Mouse (Mus musculus): ENCODE results near the gene Ripor3. TPM values are rescaled to one million over a fixed set of nuclear protein-coding genes. Genes with fewer than 3 reads are reported as not detected.
A peak's percentile ranks its signal among the peaks of the same experiment; 100 is the strongest.

The Ripor3 gene
- total RNA-seq, 2 experiments from 2014 or later = 3.2 to 4.6 TPM

DNA sequence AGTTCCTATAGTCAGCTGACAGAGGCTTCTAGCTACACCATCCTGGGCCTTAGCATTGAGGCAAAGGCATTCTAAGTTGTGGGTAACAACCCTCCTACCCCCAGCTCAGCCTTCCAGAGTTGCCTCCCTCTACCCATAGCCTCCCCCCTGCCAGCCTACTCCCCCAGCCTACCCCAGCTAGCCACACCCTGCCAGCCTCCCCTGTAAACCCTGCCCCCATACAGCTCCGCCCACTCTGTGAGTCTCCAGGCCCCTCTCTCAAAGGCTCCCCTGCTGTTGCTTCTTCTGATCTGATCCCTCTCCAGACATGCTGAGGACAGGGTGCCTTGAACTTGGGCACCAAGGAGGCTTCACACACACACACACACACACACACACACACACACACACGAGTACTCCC is 21.4 kb upstream of the Ripor3 start:
- no peak for DNase-seq

DNA sequence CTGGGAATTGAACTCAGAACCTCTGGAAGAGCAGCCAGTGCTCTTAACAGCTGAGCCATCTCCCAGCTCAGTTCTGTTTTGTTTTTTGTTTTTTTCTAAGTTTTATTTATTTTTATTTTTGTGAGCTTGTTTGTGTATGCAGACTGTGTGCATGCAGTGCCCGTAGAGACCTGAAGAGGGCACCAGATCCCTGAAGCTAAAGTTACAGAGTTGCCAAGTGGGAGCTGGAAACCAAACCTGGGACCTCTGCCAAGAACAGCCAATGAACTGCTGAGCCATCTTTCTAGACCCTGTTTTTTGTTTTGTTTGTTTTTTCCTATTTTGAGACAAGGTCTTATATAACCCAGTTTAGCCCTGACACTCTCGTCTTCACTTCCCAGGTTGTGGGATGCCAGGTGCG is 18.0 kb upstream of the Ripor3 start:
- no peak for DNase-seq

DNA sequence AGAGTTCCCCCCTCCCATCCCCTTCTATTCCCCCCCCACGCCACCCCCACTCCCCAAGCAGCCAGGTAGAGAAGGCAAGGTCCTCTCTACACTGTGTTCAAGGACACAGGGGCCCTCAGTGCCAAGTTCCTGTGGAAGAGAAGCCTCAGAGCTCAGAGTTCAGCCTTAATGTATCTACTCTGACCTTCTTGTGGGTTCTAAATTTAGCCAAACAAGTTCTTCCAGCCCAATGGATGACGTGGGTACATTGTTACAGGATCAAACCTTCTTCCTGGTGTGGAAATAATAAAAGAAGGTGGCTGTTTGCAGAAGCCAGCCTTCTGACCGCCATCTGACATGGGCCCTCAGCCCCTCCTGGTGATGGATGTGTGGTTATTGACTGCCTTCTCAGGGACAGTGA is 16.0 kb upstream of the Ripor3 start:
- no peak for DNase-seq

DNA sequence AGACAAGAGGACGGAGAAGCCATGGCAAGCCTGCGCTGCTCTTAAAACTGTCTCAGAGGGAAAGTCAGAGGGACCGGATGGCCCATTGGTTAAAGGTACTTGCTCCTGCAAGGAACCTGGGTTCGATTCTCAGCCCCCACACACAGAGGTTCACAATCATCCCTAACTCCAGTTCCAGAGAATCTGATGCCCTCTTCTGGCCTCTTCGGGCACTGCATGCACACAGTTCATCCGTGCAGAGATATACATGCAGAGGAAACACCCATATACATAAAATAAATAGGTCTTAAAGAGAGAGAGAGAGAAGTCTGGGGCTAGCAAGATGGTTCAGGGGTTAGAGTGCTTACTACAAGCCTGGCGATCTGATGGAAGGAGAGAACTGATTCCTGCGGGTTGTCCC is 15.5 kb upstream of the Ripor3 start:
- no peak for DNase-seq

DNA sequence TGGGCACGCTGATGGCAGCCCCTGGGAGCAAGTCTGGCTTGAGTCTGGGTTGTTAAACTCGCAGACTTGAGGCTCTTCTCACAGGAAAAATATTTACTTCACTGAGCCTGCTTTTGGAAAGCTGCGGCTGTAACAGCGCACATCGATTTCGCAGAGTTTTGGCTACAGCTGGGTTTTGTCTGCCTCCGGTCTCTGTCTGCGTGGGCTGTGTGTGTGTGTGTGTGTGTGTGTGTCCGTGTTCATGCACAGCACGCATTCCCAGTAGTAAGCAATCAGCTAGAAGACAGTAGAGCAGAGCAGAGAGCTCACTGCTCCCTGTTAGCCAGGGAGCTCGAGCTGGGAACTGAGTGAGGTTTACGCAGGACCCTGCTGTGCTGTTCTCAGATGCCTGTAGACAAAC is 14.8 kb upstream of the Ripor3 start:
- DNase-seq = no peak

DNA sequence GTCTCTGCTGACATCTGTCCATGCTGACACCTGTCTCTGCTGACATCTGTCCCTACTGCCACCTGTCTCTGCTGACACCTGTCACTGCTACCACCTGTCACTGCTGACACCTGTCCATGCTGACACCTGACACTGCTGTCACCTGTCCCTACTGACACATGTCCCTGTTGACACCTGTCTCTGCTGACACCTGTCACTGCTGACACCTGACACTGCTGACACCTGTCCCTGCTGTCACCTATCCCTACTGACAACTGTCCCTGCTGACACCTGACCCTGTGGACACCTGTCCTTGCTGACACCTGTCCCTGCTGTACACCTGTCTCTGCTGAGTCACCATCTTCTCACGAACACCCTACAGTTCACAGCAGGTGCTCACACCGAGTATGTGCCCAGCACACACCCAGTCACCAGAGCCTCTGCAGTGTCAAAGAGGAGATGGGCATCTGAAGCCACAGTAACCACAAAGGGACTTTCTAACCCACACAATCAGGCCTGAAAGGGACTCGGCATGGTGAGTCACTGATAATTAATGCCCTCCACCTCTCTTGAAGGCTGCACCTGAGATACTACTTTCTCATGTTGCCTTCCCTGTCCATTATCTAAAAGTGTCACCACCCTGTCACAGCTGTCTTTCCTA is 13.5 kb upstream of the Ripor3 start:
- no peak for DNase-seq

DNA sequence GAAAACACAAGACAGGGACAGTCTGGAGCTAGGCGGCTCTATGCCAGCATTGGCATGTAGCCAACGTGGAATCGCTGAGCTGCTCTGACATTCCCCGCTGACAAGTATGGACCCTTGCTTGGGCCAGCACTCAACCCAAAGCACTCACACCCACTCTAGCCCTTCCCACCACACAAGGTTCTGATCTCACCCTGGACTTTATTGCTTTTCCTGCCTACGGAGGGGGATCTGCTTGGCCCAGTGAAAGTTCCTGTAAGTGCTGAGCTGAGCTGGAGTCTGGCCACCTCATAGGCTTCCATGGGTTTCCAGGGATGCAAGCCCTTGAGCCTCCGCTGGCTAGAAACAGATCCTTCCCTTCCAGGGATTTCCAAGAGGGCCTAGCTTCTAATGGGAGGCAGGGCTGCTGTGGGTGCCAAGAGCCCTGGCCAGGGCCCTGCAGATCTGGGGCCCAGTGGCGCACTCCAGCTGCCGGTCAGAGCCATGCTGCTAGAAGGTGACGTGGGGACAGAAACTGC is 8.8 kb upstream of the Ripor3 start:
- DNase-seq = peak; percentile 78

DNA sequence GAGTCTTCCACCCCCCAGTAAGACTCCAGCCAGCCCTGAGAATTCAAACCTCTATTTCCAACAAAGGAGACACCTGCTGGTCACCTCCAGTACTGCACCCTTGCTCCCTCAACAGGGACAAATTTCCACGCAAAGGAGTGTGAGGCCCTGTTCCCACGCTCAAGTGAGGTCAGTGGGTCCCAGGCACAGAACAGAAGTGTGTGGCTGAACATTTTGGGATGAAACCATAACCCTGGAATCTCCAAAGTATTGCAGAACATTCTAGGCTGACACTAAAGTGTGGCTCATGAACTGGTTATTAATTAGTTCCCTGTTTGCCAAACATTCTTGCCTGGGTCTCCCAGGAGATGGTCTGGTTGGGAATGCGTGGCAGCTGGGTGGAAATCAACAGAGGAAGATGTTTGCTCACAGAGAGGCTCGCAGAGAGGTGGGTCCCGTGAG is 6.6 kb upstream of the Ripor3 start:
- DNase-seq = peak; percentile 85

DNA sequence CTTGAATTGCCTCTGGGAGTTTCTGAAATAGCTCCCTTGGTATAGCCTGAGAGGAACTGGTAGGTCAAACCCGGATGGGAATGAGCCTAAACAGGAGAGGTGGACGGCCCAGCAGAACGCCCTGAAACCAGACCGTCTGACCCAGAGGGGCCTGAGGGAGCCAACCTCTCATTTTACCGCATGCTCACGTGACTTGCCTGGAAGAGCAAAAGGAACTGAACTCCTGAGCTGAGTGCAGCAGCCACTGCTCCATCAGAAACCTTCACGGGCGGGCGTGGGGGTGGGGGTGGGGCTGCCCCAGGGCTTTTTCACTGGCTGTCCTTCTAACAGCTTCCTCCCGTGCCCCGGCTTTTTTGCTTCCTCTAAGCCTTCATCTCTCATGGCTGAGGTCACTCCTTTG is 475 bp upstream of the Ripor3 start:
- no peak for DNase-seq

DNA sequence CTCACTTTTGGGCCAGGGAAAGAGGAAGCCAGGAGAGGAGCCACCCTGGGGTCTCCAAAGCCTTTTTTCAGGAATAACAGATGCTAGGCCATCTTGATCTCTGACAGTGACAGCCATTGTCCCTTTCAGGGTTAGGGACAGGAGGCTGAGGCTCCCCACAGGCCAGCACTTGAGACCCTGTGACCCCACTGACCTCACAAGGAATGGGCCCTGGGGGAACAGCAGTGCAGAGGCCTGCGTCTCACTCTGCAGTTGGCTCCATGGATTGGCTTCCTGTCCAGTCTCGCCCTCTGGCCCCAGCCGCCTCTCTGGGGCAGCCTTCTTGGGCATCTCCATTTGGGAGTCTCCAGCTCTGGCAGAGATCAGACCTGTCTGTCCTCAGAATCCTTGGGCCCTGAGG is 2.3 kb downstream of the Ripor3 start:
- no peak for DNase-seq

DNA sequence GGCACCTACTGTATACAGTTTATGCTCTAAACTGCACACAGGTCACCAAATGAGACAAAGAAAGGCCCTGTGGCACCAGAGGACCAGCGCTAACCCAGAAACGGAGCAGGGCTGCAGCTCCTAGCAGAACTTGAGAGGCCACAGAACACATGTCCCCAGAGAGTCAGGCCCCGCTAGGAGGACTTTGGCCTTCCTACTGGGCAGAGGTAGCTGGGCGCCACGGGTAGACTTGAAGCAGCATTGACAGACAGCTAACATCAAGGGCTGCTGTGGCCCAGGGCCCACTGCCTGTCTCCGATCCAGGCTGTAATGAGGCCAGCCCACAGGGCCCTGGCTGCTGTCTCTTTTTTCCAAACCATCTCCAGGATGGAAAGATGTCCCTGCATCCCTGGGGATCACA is 3.9 kb downstream of the Ripor3 start:
- no peak for DNase-seq

DNA sequence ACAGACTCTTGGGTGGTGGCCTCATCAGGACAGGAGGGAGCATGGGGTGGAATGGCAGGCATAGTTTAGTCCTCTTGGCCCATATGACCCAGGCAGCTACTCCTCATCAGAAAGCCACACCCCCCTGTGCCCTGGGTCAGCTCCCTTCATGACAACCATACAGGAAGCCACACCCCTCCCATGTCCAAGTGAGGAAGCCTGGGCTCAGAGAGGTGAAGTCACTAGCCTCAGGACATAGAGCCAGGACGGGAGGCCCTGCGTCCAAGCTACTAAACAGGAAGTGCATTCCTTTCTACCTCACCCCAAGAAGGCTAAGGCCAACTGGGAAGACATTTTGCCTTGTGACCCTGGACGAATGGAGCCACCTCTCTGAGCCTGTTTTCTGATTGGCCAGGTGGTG is 4.8 kb downstream of the Ripor3 start:
- DNase-seq = no peak

DNA sequence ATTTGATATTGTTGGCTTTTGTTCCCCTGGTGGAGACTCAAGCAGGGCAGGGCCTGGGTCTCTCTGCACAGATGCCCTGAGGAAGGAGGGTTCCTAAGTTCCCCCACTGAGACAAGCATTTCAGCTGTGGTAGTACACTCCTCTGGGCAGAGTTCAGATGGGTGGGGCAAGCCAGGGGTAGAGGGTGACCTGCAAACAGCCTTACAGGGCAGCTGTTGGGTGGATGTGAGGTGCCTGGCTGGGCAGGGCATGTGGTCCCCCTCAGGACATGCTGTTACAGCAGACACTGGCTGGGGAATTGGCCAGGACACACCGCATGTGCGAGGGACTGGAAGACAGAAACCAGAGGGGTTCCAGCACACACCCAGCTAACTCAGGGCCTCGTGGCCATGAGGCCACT is 5.4 kb downstream of the Ripor3 start:
- DNase-seq = no peak

DNA sequence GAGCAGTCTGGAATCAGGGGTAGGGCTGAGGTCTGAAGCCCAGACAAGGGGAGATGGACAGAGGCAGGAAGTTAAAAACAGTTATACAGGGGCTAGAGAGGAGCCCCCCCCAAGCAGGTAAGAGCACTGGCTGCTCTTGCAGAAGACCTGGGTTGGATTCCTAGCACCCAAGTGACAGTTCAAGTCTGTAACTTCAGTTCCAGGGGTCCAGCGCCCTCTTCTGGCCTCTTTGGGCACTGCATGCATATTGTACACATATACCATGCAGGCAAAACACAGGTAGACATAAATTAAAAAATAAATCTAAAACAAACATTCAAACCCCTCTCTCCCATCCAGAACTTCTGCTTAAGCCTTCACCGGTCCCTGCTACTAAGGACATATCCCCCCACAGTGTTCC is 6.0 kb downstream of the Ripor3 start:
- no peak for DNase-seq

DNA sequence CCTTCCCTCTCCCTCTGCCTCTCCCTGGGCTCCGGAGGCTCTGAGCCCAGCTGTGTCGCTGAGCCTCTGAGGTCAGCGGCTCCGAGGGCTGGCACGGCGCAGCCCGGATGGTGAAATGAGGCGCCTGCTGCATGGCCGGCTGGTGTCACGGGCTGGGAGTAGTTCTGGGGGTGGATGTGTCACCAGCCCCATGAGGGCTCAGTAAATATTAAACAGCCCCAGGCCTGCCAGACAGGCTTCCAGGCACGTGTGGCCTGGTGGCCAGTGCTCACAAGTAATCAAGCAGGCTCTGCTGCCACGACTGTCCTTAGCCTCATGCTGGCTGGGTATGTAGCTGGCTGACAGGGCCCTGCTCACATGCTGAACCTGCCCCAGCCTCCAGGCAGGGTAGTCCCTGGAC is 7.0 kb downstream of the Ripor3 start:
- DNase-seq = peak; percentile 67

DNA sequence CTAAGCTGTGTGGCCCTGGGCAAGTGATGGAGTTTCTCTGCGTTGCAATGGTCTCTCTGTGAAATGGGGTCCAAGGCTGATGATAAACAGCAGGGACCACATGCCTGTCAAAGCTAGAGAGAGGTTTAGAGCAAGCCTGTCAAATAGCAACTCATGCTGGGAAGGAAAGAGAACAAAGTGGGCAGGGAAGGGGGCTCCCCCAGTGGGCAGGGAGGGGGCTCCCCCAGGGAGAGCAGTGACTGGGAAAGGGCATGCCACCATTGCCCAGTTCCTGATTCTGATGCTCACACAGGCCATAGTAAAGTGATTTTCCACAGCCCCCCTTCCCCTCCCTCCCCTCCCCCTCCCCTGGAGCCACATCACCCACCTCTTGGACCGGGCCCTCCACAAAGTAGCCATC is 7.5 kb downstream of the Ripor3 start:
- DNase-seq = no peak

DNA sequence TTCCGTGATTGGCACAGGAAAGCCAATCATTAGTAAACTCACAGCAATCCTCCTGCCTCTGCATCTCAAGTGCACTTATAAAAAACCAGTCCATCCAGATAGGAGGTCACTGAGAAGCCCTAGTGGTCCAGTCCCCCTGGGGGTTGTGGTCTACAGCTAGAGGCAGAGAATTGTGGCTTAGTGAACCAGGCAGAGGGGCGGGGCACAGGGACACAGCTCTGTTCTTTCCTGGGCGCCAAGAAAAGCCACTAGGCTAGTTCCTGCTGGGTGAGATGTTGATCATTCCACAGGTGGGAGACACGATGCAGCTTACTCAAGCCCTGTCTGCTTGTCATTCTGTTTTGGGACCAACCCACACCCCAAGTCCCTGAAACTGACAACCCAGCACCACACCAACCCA is 8.2 kb downstream of the Ripor3 start:
- no peak for DNase-seq

DNA sequence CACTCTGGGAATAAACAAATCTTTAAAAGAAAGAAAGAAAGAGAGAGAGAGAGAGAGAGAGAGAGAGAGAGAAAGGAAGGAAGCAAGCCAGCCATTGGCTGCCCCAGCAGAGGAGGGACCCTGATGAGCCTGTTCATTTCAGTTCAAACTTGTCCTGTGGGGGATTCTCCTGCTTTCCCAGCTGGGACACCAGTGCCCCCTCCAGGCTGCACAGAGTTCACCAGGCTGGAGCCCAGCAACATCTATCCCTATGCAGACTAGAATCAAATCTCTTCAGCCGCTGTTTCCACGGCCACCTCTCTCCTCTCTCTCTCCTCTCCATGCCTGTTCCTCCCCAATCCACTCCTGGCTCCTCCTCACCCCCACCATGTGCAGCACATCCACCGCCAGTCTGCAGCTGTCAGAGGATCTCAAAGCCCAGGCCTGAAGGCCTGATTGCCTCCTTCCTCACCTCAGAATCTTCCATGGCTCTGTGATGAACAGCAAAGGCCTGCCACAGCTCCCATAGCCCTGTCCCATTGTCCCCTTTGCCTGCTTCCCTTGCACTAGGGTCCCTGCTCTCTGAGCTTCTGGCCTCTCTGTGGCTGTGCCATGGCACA is 11.2 kb downstream of the Ripor3 start:
- DNase-seq = no peak

DNA sequence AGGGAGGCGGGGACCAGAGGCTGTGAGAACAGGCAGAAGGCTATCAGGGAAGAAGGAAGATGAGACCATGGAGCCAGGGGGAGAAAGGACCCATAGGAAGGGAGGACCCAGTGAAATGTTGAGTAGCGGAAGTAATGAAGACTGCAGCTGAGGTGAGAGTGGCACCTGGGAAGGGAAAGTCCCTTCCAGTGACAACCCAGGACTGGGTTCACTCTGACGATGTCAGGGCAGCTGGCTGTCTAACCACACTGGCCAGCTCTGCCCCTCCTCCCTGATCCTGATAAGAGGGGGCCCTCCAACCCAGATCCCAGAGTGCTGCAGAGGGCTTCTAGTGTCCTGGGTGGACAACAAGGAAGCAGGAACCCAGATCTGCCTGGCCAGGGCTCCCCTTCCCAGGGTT is 12.9 kb downstream of the Ripor3 start:
- no peak for DNase-seq

DNA sequence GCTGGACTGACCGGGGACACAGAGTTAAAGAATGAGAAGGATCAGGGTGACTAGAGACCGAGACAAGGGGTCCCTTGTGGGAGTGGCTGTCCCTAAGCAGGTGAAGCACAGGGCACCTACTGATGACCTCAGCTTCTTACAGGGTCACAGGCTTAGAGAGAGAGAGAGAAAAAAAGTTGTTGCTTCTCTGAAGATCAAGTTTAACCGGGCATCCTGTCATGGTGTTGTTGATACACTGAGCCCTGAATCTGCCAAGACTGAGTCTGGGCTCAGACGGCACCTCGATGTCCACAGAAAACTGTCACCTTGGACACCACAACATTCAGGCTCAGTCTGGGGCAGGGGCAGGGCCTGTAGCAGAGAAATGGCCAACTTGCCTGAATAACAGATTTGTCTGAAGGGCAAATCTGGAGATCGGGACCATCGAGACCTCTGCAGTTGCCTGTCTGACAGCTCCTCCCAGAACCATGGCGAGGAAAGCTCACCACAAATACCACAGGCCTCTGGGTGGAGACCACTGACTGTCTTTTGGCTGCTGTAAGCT is 13.7 kb downstream of the Ripor3 start:
- no peak for DNase-seq

DNA sequence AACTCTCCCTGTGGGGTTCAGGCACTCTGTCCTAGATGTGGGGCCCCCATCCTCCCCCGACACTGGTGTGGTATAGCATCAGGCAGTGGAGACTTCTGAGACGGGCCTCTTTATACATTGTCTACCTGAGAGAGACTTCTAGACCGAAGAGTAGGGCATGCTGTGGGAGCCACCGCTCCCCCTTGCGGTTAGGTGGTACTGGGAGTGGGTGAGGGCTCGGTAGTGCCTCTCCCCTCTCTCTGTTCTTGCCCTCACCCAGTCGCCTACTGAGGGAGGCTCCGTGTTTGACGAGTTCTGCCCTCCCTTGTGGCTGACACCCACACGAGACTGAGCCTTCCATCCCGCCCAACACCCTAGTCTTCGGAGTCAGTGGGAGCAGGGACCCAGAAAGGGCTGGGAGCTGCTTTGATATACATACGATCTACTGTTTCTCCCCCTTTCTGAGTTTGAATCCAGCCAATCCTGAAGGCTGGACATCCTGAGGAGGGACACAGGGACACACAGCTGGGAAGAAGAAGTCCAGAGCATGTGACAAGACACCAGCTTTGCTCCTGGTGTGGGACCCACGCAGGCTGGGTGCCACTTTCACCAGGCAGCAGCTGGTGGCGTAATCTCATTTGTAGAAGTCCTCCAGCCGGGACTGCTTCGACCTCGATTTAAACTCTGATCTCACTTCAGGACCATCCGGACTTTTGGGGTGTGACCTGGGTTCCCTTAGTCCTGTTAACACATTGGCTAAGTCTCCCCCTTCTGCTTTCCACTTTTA is 14.4 kb downstream of the Ripor3 start:
- DNase-seq = no peak

DNA sequence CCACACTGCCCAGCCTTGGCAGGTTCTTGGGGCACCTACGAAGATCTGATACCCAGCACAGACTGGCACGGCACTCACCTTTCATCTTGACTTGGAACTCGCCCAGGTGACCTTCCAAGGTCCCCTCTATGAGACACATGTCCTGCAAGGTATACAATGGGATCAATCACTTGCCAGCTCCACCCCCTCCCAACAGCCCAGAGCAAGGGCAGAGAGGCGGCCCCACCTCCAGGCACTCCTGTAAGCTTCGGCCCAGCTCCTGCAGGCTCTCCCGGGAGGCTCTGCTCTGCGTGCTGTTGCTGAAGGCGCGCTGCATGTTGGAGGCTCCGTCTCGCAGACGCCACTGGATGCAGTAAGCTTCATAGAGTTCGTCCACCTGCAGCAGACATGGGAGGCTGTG is 17.2 kb downstream of the Ripor3 start:
- DNase-seq = no peak

DNA sequence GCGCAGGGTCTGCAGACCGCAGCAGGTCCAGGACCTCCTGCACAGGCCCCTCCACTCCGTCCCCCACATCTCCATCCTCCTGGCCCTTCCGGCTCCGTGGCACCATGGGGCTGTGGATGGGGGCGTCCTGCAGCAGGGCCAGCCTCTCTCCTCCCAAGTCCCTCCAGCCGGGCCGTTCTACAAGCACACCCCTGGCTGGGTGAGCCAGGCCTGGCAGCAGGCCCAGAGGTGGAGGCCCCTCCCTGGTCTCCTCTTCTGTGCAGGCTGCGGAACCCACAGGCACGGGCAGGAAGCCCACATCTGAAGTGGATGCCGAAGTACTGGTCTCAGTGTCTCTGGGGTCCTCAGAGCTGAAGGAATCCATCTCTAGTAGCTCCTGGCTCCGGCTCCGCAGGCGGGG is 21.1 kb downstream of the Ripor3 start:
- DNase-seq = peak; percentile 52

All from adrenal gland, postnatal 10 days (tissue).